Comparison of ENCODE assay signal across 11 mouse cellular contexts in genomic region chr5:73359134-73359751, GRCm38 (mm10). TPM values are rescaled to one million over a fixed set of nuclear protein-coding genes. Genes with fewer than 3 reads are reported as not detected.
DNase-seq lines count a peak whose midpoint lies in the region; ATAC-seq and TF ChIP-seq lines count a peak whose summit lies in the region.
"Had no signal": no experiment of that assay in that cellular context is flagged by ENCODE, and none has a peak within 500 bp of the region (broad histone marks: within the 10 kb centered on the region; RNA-seq: fewer than 3 reads in every experiment).

No protein-coding gene starts in this region.

- TF ChIP-seq CTCF in layer of hippocampus, adult 2 months (conservative IDR thresholded peaks at IDR 0.05), result no peak

- H3K4me2 ChIP-seq in embryonic facial prominence, embryonic 14.5 days (ENCODE audit: low read depth, low read length), result 0 out of 2 replicates have a peak overlapping the region, but pooled peaks have one; percentile 37
- peak overlapping the region; percentile 18 for H3K4me2 ChIP-seq in neural tube, embryonic 12.5 days (replicated peaks)

- no peak overlapping the region for H3K9ac ChIP-seq in embryonic facial prominence, embryonic 14.5 days (ENCODE audit: low read depth, low read length)
- H3K9ac ChIP-seq in neural tube, embryonic 12.5 days, result no peak overlapping the region

- peak overlapping the region; percentile 83 for H3K27ac ChIP-seq in layer of hippocampus, adult 2 months
- H3K27ac ChIP-seq in embryonic facial prominence, embryonic 14.5 days (replicated peaks; ENCODE audit: low read depth, low read length), result no peak overlapping the region
- H3K27ac ChIP-seq in neural tube, embryonic 12.5 days, result no peak overlapping the region

- no peak for ATAC-seq in embryonic facial prominence, embryonic 14.5 days (ENCODE audit: low read depth)
- ATAC-seq in neural tube, embryonic 12.5 days (ENCODE audit: low FRiP score, low read depth), result no peak
- ATAC-seq: activated CD4-positive, CD25-positive, alpha-beta regulatory T cell, adult 4 months had no signal

- no peak for DNase-seq in layer of hippocampus, adult 2 months (ENCODE audit: low spot score in 2 of 2)
- no peak for DNase-seq in layer of hippocampus, adult 11-12 months (ENCODE audit: low spot score)
- no peak for DNase-seq in embryonic facial prominence, embryonic 14.5 days (ENCODE audit: low spot score)
- peak; percentile 19 for DNase-seq in heart, postnatal 4 days
- DNase-seq in cerebellum, adult 9-10 months, result no peak
- DNase-seq in thymus, postnatal 10 days (ENCODE audit: low spot score in 2 of 2), result no peak
- no peak for DNase-seq in layer of hippocampus, adult 9-10 months (ENCODE audit: low spot score)
- DNase-seq: kidney, adult 18-20 months; thymus, postnatal 4 days had no signal

- no peak overlapping the region for H3K4me3 ChIP-seq in layer of hippocampus, adult 2 months
- no peak overlapping the region for H3K4me3 ChIP-seq in embryonic facial prominence, embryonic 14.5 days (ENCODE audit: low read depth, low read length)
- H3K4me3 ChIP-seq in neural tube, embryonic 12.5 days, result no peak overlapping the region

- H3K36me3 ChIP-seq in embryonic facial prominence, embryonic 14.5 days (ENCODE audit: control insufficient read depth, insufficient read depth, low read length), result no peaks in the 10 kb centered on the region
- H3K36me3 ChIP-seq in neural tube, embryonic 12.5 days, result no peaks in the 10 kb centered on the region

- H3K27me3 ChIP-seq in embryonic facial prominence, embryonic 14.5 days (replicated peaks; ENCODE audit: control insufficient read depth, insufficient read depth, low read length), result no peaks in the 10 kb centered on the region
- H3K27me3 ChIP-seq in neural tube, embryonic 12.5 days (replicated peaks), result no peaks in the 10 kb centered on the region

- WGBS in embryonic facial prominence, embryonic 14.5 days, result 77% methylated on average over 6 of the region's 6 CpGs
- 87% methylated on average over 6 of the region's 6 CpGs for WGBS in neural tube, embryonic 12.5 days

- H3K9me3 ChIP-seq in embryonic facial prominence, embryonic 14.5 days (ENCODE audit: control insufficient read depth, low read length), result no peaks in the 10 kb centered on the region
- H3K9me3 ChIP-seq in neural tube, embryonic 12.5 days, result no peaks in the 10 kb centered on the region

- peaks cover 9% of the 10 kb centered on the region; the same call in 1 of the 2 replicates for H3K4me1 ChIP-seq in embryonic facial prominence, embryonic 14.5 days (ENCODE audit: control insufficient read depth, insufficient read depth, low read length)
- H3K4me1 ChIP-seq in neural tube, embryonic 12.5 days, result 0 out of 2 replicates have a peak, but pooled peaks cover 3% of the 10 kb centered on the region

RNA-seq across cellular contexts. Expression of gene Ociad2, which starts 18.4 kb away (rescaled TPM):
- 100 to 1,000 TPM; 125 to 147 TPM for total RNA-seq in layer of hippocampus, adult 2 months (2021)
- polyA plus RNA-seq in embryonic facial prominence, embryonic 14.5 days (2014; fragmentation: Nextera tagmentation; extraction: Ambion mirVana), result 10.7 and 11.2 TPM in 2 replicates
- 10 to 100 TPM in 1 of 2 experiments, 1 to 10 TPM in 1; 9.6 to 12.1 TPM for total RNA-seq in heart, postnatal 4 days (2021)
- 12.3 and 12.5 TPM in 2 replicates for polyA plus RNA-seq in neural tube, embryonic 12.5 days (2016; fragmentation: Nextera tagmentation; extraction: Ambion mirVana)

RNA-seq across cellular contexts. Expression of gene Cwh43, which starts 46.6 kb away (rescaled TPM):
- under 1 TPM; 0.56 to 0.86 TPM for total RNA-seq in layer of hippocampus, adult 2 months (2021)
- polyA plus RNA-seq in embryonic facial prominence, embryonic 14.5 days (2014; fragmentation: Nextera tagmentation; extraction: Ambion mirVana), result 0.90 and 1.9 TPM in 2 replicates
- total RNA-seq in heart, postnatal 4 days (2021), result not detected
- polyA plus RNA-seq in neural tube, embryonic 12.5 days (2016; fragmentation: Nextera tagmentation; extraction: Ambion mirVana), result not detected in 2 replicates

Comparison
In these comparisons a context has a peak if more than half of its experiments do, and no peak if none do; other contexts are left out.
1. RNA of gene Ociad2, which starts 18.4 kb away (total RNA-seq): 125 to 147 TPM in layer of hippocampus, adult 2 months; 9.6 to 12.1 TPM in heart, postnatal 4 days; every median in the first group is over 4 times any median in the second.